8 mouse cellular contexts compared by ENCODE assay signal in genomic region chr4:154496991-154497390, GRCm38 (mm10).
DNase-seq lines count a peak whose midpoint lies in the region; ATAC-seq lines count a peak whose summit lies in the region.

No protein-coding gene starts in this region.

- WGBS in heart, embryonic 12.5 days: 15% methylated on average over 7 of the region's 7 CpGs
- 13% methylated on average over 7 of the region's 7 CpGs for WGBS in kidney, embryonic 16.5 days
- 10% methylated on average over 7 of the region's 7 CpGs for WGBS in limb, embryonic 12.5 days
- 23% methylated on average over 7 of the region's 7 CpGs for WGBS in midbrain, embryonic 16.5 days

- H3K27ac ChIP-seq in heart, embryonic 12.5 days (ENCODE audit: poor library complexity, severe bottlenecking): peak overlapping the region; percentile 77
- peak overlapping the region; percentile 69 for H3K27ac ChIP-seq in kidney, embryonic 16.5 days (ENCODE audit: low read length)
- 0 out of 2 replicates have a peak overlapping the region, but pooled peaks have one; percentile 1 for H3K27ac ChIP-seq in limb, embryonic 12.5 days
- H3K27ac ChIP-seq in midbrain, embryonic 16.5 days (ENCODE audit: low read length): no peak overlapping the region

- H3K36me3 ChIP-seq in heart, embryonic 12.5 days: no peaks in the 10 kb centered on the region
- no peaks in the 10 kb centered on the region for H3K36me3 ChIP-seq in kidney, embryonic 16.5 days (ENCODE audit: insufficient read depth, low read length)
- H3K36me3 ChIP-seq in limb, embryonic 12.5 days: no peaks in the 10 kb centered on the region
- H3K36me3 ChIP-seq in midbrain, embryonic 16.5 days (ENCODE audit: control insufficient read depth, insufficient read depth, low read length): no peaks in the 10 kb centered on the region

- H3K4me2 ChIP-seq in heart, embryonic 12.5 days: peak overlapping the region; percentile 0; the same call in 1 of the 2 replicates
- H3K4me2 ChIP-seq in kidney, embryonic 16.5 days (replicated peaks; ENCODE audit: low read depth, low read length): no peak overlapping the region
- no peak overlapping the region for H3K4me2 ChIP-seq in limb, embryonic 12.5 days
- no peak overlapping the region for H3K4me2 ChIP-seq in midbrain, embryonic 16.5 days (ENCODE audit: low read length)

- H3K4me3 ChIP-seq in heart, embryonic 12.5 days: no peak overlapping the region
- H3K4me3 ChIP-seq in kidney, embryonic 16.5 days (ENCODE audit: low read length): no peak overlapping the region
- no peak overlapping the region for H3K4me3 ChIP-seq in limb, embryonic 12.5 days (replicated peaks)
- no peak overlapping the region for H3K4me3 ChIP-seq in midbrain, embryonic 16.5 days (ENCODE audit: low read depth, low read length)

- DNase-seq in cerebellum, adult 11-12 months: peak; percentile 25
- DNase-seq in cerebellum, adult 11 months: no peak
- DNase-seq in fibroblast of lung, adult 2 months (ENCODE audit: low read depth): peak; percentile 88
- DNase-seq in testis, postnatal 10 days (ENCODE audit: low spot score): peak; percentile 90

- 0 out of 2 replicates have a peak, but pooled peaks cover 9% of the 10 kb centered on the region for H3K27me3 ChIP-seq in heart, embryonic 12.5 days (replicated peaks)
- H3K27me3 ChIP-seq in kidney, embryonic 16.5 days (ENCODE audit: insufficient read depth, low read length): peaks cover 50% of the 10 kb centered on the region
- H3K27me3 ChIP-seq in limb, embryonic 12.5 days: peaks cover 4% of the 10 kb centered on the region; the same call in 1 of the 2 replicates
- H3K27me3 ChIP-seq in midbrain, embryonic 16.5 days (ENCODE audit: control insufficient read depth, insufficient read depth, low read depth, low read length): peaks cover 31% of the 10 kb centered on the region

- H3K4me1 ChIP-seq in heart, embryonic 12.5 days (replicated peaks): peaks cover 87% of the 10 kb centered on the region
- peaks cover 69% of the 10 kb centered on the region for H3K4me1 ChIP-seq in kidney, embryonic 16.5 days (ENCODE audit: insufficient read depth, low read length)
- H3K4me1 ChIP-seq in limb, embryonic 12.5 days (replicated peaks): peaks cover 94% of the 10 kb centered on the region
- peaks cover 25% of the 10 kb centered on the region for H3K4me1 ChIP-seq in midbrain, embryonic 16.5 days (ENCODE audit: control insufficient read depth, insufficient read depth, low read length)

- 0 out of 2 replicates have a peak overlapping the region, but pooled peaks have one; percentile 33 for H3K9ac ChIP-seq in heart, embryonic 12.5 days
- no peak overlapping the region; the same call in 1 of the 2 replicates for H3K9ac ChIP-seq in kidney, embryonic 16.5 days (replicated peaks; ENCODE audit: low read length)
- H3K9ac ChIP-seq in limb, embryonic 12.5 days (replicated peaks): no peak overlapping the region
- no peak overlapping the region for H3K9ac ChIP-seq in midbrain, embryonic 16.5 days (ENCODE audit: low read depth, low read length)

- H3K9me3 ChIP-seq in heart, embryonic 12.5 days (replicated peaks): no peaks in the 10 kb centered on the region
- no peaks in the 10 kb centered on the region for H3K9me3 ChIP-seq in kidney, embryonic 16.5 days (ENCODE audit: low read length)
- no peaks in the 10 kb centered on the region for H3K9me3 ChIP-seq in limb, embryonic 12.5 days
- no peaks in the 10 kb centered on the region for H3K9me3 ChIP-seq in midbrain, embryonic 16.5 days (replicated peaks; ENCODE audit: control insufficient read depth, low read length, poor library complexity, severe bottlenecking)

- peak; percentile 85 for ATAC-seq in heart, embryonic 12.5 days (ENCODE audit: insufficient number of reproducible peaks, low FRiP score)
- ATAC-seq in kidney, embryonic 16.5 days (ENCODE audit: low FRiP score, low TSS enrichment): peak; percentile 73
- peak; percentile 22; the same call in 1 of the 2 replicates for ATAC-seq in limb, embryonic 12.5 days (ENCODE audit: insufficient number of reproducible peaks, insufficient read depth, low FRiP score, low TSS enrichment, low read depth)
- peak; percentile 54; the same call in 1 of the 2 replicates for ATAC-seq in midbrain, embryonic 16.5 days

Comparison
In these comparisons a context has a peak if more than half of its experiments do, and no peak if none do; other contexts are left out.
1. ATAC-seq: peak in every context shown above with its lines; median percentile 85 in heart, embryonic 12.5 days; 73 in kidney, embryonic 16.5 days; 54 in midbrain, embryonic 16.5 days; 22 in limb, embryonic 12.5 days.